Mouse (Mus musculus) forebrain, embryonic 11.5 days (tissue): ENCODE measurements around the gene Vps53. TPM values are rescaled to one million over a fixed set of nuclear protein-coding genes. Genes with fewer than 3 reads are reported as not detected.

Experiments used
- ATAC-seq: fragments of 200-750 bp; cut with Nextera tagmentation; replicated peaks from 2 replicates; pipeline ENCODE4 v1.8.0; 2017; ENCODE audit warnings: moderate TSS enrichment; ENCODE audit not compliant: low FRiP score
- DNase-seq: peaks from one replicate; pipeline ENCODE4 v3.0.0-alpha.2; 2017; ENCODE audit warnings: low spot score
- H3K27ac ChIP-seq: fragments of 300-500 bp; sonication (generic); 2 replicates; pipeline ENCODE4 v1.5.1; 2014; ENCODE audit warnings: low read depth, low read length
- H3K27me3 ChIP-seq: fragments of 300-500 bp; sonication (generic); 2 replicates; pipeline ENCODE4 v1.6.1; 2014; ENCODE audit warnings: mild to moderate bottlenecking, low read length, mixed read lengths; ENCODE audit not compliant: control insufficient read depth, insufficient read depth
- H3K36me3 ChIP-seq: fragments of 300-500 bp; sonication (generic); 2 replicates; pipeline ENCODE4 v1.6.1; 2014; ENCODE audit warnings: mild to moderate bottlenecking, low read length, moderate library complexity, mixed read lengths; ENCODE audit not compliant: control insufficient read depth, insufficient read depth
- H3K4me1 ChIP-seq: fragments of 300-500 bp; sonication (generic); replicated peaks from 2 replicates; pipeline ENCODE4 v1.6.1; 2014; ENCODE audit warnings: low read length, mixed read lengths; ENCODE audit not compliant: control insufficient read depth, insufficient read depth
- H3K4me2 ChIP-seq: fragments of 300-500 bp; sonication (generic); 2 replicates; pipeline ENCODE4 v1.6.1; 2014; ENCODE audit warnings: low read depth, mild to moderate bottlenecking, low read length, moderate library complexity, mixed read lengths; ENCODE audit not compliant: severe bottlenecking
- H3K4me3 ChIP-seq: fragments of 300-500 bp; sonication (generic); 2 replicates; pipeline ENCODE4 v1.5.1; 2014; ENCODE audit warnings: low read depth, low read length
- H3K9ac ChIP-seq: fragments of 300-500 bp; sonication (generic); 2 replicates; pipeline ENCODE4 v1.6.1; 2014; ENCODE audit warnings: low read length
- H3K9me3 ChIP-seq: fragments of 300-500 bp; sonication (generic); 2 replicates; pipeline ENCODE4 v1.6.1; 2016; ENCODE audit warnings: low read length, mixed read lengths; ENCODE audit not compliant: control insufficient read depth
- WGBS: fragments of 180-500 bp; shearing (Covaris S2); extraction: QIAGEN DNeasy Blood & Tissue Kit; methylation state at CpG from one replicate; pipeline ENCODE4 v1.1.7; 2014; 5-methylcytosine and 5-hydroxymethylcytosine counted together
- polyA plus RNA-seq: library from polyadenylated mRNA; unstranded; fragments of >200 nt; fragmentation: Nextera tagmentation; extraction: Ambion mirVana; gene quantifications from 2 replicates; pipeline ENCODE4 v1.2.1, GENCODE M21; 2014

Gene Vps53
- polyA plus RNA-seq, 1 experiment from 2014 or later: 43.6 TPM

DNA sequence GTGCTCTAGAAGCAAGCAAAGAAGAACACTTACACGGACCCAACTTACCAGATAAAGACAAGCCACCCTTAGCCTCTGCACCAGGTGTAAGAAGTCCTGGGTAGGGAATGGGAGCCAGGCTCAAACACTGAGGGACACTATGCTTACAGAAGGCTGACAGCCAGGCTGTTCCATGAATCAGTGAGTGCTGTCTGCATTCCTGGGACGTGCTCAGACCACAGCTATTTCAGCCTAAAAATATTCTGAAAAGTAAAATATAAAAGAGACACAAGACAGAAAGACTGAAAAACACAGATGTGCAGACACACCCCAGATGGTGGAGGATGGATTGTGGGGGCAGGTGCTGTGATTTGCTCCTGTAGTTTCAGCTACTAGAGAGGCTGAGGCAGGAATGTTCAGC is 24.6 kb downstream of the Vps53 start:
- H3K4me1 ChIP-seq: no peaks in the 10 kb centered on the region
- no peak for ATAC-seq
- H3K4me3 ChIP-seq: no peak overlapping the region
- no peak overlapping the region for H3K9ac ChIP-seq
- H3K27me3 ChIP-seq: no peaks in the 10 kb centered on the region
- WGBS: 93% methylated on average over 2 of the region's 2 CpGs
- H3K4me2 ChIP-seq: no peak overlapping the region
- H3K36me3 ChIP-seq: no peaks in the 10 kb centered on the region; the same call in 1 of the 2 replicates
- no peak overlapping the region for H3K27ac ChIP-seq
- no peaks in the 10 kb centered on the region for H3K9me3 ChIP-seq
- no peak for DNase-seq

DNA sequence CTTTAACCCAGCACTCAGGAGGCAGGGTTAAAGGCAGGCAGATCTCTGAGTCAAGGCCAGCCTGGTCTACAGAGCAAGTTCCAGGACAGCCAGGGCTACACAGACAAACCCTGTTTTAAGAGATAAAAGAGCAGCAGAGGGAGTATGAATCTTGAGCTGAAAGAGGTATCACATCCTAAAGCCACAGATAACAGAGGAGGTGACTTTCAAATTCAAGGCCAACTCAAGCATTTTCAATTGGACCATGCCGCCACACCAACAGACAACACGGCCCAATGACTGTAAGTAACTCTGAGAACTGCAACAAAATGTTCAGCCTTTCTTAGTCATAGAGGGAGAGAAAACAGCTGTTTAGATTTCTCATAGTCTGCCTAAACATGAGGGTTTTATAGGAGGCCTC is 25.2 kb downstream of the Vps53 start:
- Histone ChIP-seq H3K4me3 (no peak overlapping the region), H3K4me1 (no peaks in the 10 kb centered on the region), H3K27ac (no peak overlapping the region), H3K36me3 (no peaks in the 10 kb centered on the region; the same call in 1 of the 2 replicates), H3K4me2 (no peak overlapping the region), H3K9ac (no peak overlapping the region), H3K27me3 (no peaks in the 10 kb centered on the region), H3K9me3 (no peaks in the 10 kb centered on the region)
- 93% methylated on average over 2 of the region's 2 CpGs for WGBS
- DNase-seq (no peak), ATAC-seq (no peak)

DNA sequence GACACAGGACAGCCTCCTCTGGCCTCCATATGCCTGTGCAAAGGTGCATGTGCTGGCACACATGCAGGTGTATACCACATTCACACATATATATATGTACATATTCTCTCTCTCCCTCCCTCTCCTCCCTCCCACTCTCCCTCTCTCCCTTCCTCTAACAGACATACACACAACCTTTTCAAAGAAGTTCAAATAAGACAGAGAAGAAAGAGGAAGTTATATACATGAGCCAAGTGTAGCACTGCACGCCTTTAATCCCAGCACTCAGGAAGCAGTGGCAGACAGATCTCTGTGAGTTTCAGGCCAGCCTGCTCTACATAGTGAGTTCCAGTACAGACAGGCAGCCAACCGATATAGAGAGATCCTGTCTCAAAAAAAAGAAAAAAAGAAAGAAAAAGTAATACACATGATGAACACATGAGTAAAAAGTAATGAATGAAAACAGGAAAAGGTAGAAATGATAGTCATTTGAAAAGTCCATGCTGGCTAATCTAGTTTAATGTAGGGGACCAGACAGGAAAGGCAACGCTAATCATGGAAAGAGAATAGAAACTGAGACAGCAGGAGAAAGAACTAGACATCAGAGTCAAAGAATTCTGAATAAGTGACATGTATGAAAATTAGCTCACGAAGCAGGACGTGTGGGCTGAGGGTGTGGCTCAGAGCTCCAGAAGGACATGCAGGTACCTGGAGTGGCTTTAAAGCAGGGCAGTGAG is 26.1 kb downstream of the Vps53 start:
- Histone ChIP-seq H3K4me2 (no peak overlapping the region), H3K9me3 (no peaks in the 10 kb centered on the region), H3K4me1 (no peaks in the 10 kb centered on the region), H3K4me3 (no peak overlapping the region), H3K27me3 (no peaks in the 10 kb centered on the region), H3K36me3 (no peaks in the 10 kb centered on the region; the same call in 1 of the 2 replicates), H3K27ac (no peak overlapping the region), H3K9ac (no peak overlapping the region)
- DNase-seq (no peak), ATAC-seq (no peak)
- WGBS: 94% methylated on average over 5 of the region's 5 CpGs

DNA sequence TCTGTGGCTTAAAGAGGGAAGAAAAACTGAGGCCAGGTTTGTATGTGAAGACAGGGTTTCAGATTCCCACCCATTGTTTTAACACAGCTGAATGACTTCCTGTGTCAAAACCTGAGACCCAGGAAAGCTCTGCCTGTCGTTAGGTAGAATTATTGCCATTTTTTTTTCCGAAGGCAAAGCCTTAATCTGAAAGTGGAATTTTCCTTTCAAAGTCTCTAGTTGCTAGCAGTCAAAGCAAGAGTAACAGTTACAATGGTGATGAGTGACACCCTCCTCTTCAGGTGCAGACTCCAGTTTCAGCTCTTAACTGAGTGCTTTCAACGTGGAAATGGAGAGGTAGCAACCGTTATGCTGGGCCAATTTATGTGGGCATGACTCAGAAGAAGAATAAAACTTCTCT is 28.5 kb downstream of the Vps53 start:
- Histone ChIP-seq H3K9me3 (no peaks in the 10 kb centered on the region), H3K27me3 (no peaks in the 10 kb centered on the region), H3K4me2 (no peak overlapping the region), H3K9ac (no peak overlapping the region), H3K4me1 (0 out of 2 replicates have a peak, but pooled peaks cover 2% of the 10 kb centered on the region), H3K4me3 (no peak overlapping the region), H3K27ac (no peak overlapping the region), H3K36me3 (no peaks in the 10 kb centered on the region; the same call in 1 of the 2 replicates)
- 73% methylated on average over 4 of the region's 4 CpGs for WGBS
- no peak for DNase-seq
- ATAC-seq: no peak

DNA sequence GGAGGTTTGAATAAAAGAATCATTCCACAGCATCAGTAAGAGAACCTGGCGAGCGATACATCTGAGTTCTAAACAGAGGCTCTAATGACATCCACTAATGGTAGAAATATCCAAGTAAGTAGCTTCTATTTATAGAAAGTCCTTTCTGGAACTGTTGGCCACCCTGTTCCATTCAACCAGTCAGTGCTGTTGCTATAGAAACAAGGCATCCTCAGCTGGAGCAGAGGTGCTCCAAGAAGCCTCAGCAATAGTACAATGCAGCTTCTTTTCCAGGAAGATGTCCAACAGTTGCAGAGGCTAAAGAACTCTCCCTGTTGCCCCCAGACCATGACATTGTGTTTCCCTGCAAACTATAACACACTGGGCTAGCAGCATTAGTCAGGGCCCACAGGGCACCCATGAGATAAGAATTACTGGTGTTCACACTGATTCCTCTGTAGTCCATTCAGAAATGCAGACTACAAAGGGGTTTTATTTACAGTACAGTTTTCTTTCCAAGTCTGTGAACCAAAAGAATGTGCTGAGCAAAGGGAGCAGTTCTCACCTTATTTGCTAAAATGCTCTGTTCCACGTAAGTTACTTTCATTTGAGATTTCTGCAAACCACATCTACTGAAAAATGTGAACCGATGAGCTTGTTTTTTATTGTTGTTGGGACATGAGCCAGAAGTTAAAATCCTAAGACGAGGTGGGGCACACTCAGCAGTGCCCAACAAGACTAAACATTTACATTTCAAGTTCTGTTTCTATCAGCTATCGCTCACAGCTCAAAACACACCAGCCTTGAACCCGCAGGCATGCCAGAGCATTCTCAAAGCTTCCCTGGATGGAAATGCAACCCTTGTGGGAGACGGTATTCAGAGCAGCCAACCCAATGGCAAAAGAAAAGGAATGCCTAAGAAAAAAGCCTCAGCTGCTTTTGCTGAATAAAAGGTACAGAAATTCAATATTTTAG is 31.1 kb downstream of the Vps53 start:
- H3K4me2 ChIP-seq: no peak overlapping the region
- H3K36me3 ChIP-seq: no peaks in the 10 kb centered on the region
- H3K4me3 ChIP-seq: no peak overlapping the region
- H3K4me1 ChIP-seq: 0 out of 2 replicates have a peak, but pooled peaks cover 2% of the 10 kb centered on the region
- no peak overlapping the region for H3K9ac ChIP-seq
- no peaks in the 10 kb centered on the region for H3K27me3 ChIP-seq
- no peak for DNase-seq
- no peaks in the 10 kb centered on the region for H3K9me3 ChIP-seq
- no peak overlapping the region for H3K27ac ChIP-seq
- WGBS: 80% methylated on average over 8 of the region's 8 CpGs
- ATAC-seq: no peak

DNA sequence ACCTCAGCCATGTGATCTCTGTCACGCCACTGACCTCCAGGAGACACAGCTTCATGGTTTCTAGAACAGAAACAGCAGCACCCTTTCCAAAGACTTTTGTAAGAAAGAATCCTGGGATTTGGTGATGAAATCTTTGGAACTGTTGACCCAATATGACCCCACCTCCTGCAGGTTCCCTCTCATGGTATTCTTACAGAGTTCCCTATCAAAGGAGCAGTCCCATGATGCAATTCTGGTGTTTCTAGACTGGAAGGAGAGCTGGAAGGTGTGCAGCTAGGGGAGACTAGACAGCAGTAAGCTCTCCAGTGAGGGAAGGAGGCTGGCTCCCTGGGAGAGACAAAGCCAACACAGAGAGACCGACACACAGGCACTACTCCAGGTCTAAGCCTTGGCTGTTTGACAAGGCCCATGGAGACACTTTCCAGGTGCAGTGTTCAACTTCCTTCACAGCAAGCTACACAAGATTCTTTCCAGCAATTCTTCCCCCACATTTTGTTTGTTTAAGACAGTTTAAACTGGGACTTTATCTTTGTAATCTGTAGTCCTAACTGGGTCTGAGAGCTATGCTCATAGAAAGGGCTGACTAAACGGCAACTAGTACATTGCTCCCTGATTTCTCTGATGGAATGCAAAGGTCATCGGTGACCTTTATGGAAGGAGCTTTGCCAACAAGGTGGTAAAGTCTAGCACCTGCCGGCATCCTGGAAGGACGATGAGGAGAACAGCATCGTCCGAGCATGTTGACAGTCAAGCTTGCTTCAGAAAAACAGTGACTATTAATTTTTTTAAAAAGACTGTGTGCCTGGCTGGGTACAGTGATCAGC is 33.0 kb downstream of the Vps53 start:
- no peaks in the 10 kb centered on the region for H3K27me3 ChIP-seq
- no peak for ATAC-seq
- H3K9ac ChIP-seq: no peak overlapping the region
- no peak overlapping the region for H3K4me3 ChIP-seq
- no peak overlapping the region for H3K27ac ChIP-seq
- no peaks in the 10 kb centered on the region for H3K9me3 ChIP-seq
- H3K36me3 ChIP-seq: no peaks in the 10 kb centered on the region
- H3K4me1 ChIP-seq: 0 out of 2 replicates have a peak, but pooled peaks cover 2% of the 10 kb centered on the region
- 87% methylated on average over 8 of the region's 8 CpGs for WGBS
- H3K4me2 ChIP-seq: no peak overlapping the region
- DNase-seq: no peak

DNA sequence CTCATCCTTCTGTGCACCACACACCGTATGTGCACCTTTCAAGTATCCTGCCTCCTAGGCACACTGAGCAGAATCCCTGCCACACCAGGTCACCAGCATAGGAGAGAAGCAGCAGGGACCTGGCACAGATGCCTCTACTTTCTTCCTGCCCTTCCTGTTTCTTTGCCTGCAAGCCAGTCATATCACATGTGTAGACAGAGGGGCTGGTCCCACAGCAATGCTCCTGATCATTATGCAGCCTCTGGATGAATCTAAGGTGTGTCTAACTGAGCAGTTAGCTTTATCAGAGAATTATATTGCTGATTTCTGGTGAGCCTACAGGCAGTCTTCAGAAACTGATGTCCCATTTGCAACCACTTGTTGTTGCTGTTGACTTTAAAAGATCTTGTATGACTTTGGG is 34.3 kb downstream of the Vps53 start:
- Histone ChIP-seq H3K9ac (no peak overlapping the region), H3K27me3 (no peaks in the 10 kb centered on the region), H3K4me2 (no peak overlapping the region), H3K36me3 (no peaks in the 10 kb centered on the region), H3K27ac (no peak overlapping the region), H3K4me1 (0 out of 2 replicates have a peak, but pooled peaks cover 2% of the 10 kb centered on the region), H3K4me3 (no peak overlapping the region), H3K9me3 (no peaks in the 10 kb centered on the region)
- 97% methylated on average over 1 of the region's 1 CpGs for WGBS
- ATAC-seq (no peak), DNase-seq (no peak)

DNA sequence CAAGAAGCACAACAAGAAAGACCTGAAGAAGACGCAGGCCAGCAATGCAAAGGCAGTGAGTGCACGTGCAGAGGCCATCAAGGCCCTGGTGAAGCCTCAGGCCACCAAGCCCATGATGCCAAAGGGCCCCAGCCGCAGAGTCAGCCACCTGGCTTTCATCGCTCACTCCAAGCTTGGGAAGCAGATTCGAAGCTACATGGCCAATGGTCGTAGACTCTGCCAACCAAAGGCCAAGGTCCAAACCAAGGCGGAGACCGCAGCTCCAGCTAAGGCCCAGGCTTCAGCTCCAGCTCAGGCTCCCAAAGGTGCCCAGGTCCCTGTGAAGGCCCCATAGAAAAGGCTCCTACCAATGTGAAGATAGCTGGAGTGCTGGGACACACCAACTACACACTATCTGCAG is 35.1 kb downstream of the Vps53 start:
- 95% methylated on average over 8 of the region's 8 CpGs for WGBS
- ATAC-seq: no peak
- no peak overlapping the region for H3K4me2 ChIP-seq

More for the DNA sequence above, 35.1 kb downstream of the Vps53 start:
- Histone ChIP-seq H3K9ac (no peak overlapping the region), H3K27ac (no peak overlapping the region), H3K4me3 (no peak overlapping the region), H3K4me1 (0 out of 2 replicates have a peak, but pooled peaks cover 2% of the 10 kb centered on the region), H3K27me3 (no peaks in the 10 kb centered on the region), H3K9me3 (no peaks in the 10 kb centered on the region), H3K36me3 (no peaks in the 10 kb centered on the region)
- DNase-seq: no peak
